Mouse (Mus musculus) erythroblast, embryonic 14.5 days (primary cell): ENCODE data around the gene Slc22a15.

Experiments used
- GATA1 ChIP-seq: IDR thresholded peaks from 2 replicates; pipeline ENCODE4 v1.6.1; 2012; ENCODE audit warnings: low read length, inconsistent platforms, mixed read lengths
- TAL1 ChIP-seq: IDR thresholded peaks from 3 replicates; pipeline ENCODE4 v1.6.1; 2012; ENCODE audit warnings: low read length, inconsistent platforms, mixed read lengths

DNA sequence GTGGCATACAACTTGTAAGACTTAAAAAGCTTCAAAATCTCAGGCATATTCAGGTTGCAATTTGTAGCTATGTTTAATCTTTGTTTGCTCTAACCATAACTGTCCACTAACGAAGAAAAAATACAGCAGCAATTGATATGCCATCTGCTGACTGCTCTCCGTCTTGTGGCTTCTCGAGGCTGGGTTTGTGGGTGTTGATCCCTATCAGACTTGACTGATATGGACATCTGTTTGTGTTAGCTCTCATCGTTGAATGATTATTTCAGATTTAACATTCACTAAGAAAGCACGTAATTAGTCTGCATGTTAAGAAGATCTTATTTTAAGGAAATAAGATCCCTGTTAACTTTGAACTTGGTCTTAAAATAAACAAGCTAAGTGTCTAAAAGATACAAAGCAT lies 7.7 kb downstream of the Slc22a15 start:
- TF ChIP-seq GATA1 (no peak), TAL1 (no peak)
